Mouse (Mus musculus): ENCODE results near the gene Cd200r3. TPM values are rescaled to one million over a fixed set of nuclear protein-coding genes. Genes with fewer than 3 reads are reported as not detected.

Gene Cd200r3
- polyA plus RNA-seq, 1 experiment from 2014 or later, result not detected

DNA sequence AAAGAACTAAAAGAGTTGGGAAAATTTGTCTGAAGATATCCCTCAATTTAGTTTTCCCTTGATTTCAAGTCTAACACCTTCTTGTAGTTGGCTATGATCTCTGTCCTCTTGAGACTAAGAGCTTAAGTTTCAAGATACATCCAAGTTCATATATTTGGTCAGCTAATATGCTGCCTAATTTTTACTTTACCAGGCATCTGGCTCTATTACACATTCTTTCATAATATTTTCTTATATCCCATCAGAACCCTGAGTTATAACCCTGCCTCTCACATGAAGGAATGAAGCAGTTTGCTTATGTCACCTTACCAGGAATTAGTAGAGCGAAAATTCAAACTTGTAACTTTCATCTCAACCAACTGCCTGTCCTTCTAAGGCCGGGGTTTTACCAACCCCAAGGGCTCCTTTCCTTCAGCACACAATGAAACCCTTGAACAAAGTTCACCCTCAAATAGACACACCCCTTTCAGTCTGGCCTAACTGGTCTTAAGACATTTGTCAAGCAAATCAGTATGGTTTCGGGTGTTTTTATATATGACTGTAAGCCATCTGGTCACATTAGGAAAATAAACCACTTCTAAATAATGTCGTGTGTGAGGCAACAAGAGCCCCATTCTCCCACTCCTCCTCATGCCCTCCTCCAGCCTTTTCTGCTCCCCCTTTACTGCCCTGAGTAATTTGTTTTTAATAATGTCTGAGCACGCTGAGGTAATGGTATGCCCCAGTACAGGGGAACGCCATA, 33.6 kb downstream of the Cd200r3 start:
- peaks cover 6% of the 10 kb centered on the region; the same call in 1 of the 2 replicates for H3K4me1 ChIP-seq
- peak overlapping the region; percentile 19; the same call in 1 of the 2 replicates for H3K27ac ChIP-seq
- H3K36me3 ChIP-seq, result no peaks in the 10 kb centered on the region
- H3K4me3 ChIP-seq, result no peak overlapping the region
- H3K27me3 ChIP-seq (ENCODE audit: low read depth, poor library complexity, severe bottlenecking), result no peaks in the 10 kb centered on the region
- DNase-seq (ENCODE audit: low spot score), result no peak
- H3K9me3 ChIP-seq (replicated peaks), result no peaks in the 10 kb centered on the region
- 49% methylated on average over 6 of the region's 6 CpGs for WGBS

DNA sequence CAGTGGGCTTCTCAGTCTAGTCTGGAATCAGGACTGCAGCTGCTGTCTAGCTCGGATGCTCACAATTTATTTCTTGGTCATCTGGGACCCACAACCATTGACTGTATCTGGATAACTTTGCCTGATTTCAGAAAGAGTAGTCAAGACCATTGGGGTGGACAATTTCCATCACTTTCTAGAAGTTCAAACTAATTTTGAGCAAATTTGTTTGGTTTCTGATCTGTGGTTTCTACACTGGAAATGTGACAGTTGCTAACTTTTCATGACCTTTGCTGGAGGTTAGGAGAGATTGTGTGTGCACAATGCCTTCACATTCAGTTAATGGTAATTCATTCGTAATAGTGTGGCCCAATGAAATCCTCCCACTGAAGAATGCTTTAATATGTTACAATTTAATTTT, 34.7 kb downstream of the Cd200r3 start:
- WGBS, result 87% methylated on average over 2 of the region's 2 CpGs
- no peaks in the 10 kb centered on the region for H3K36me3 ChIP-seq
- H3K27ac ChIP-seq, result no peak overlapping the region
- H3K9me3 ChIP-seq (replicated peaks), result no peaks in the 10 kb centered on the region
- H3K4me3 ChIP-seq, result no peak overlapping the region
- peaks cover 6% of the 10 kb centered on the region; the same call in 1 of the 2 replicates for H3K4me1 ChIP-seq
- DNase-seq (ENCODE audit: low spot score), result no peak
- no peaks in the 10 kb centered on the region for H3K27me3 ChIP-seq (ENCODE audit: low read depth, poor library complexity, severe bottlenecking)

- Histone ChIP-seq H3K27ac (no peak overlapping the region; the same call in 1 of the 2 replicates), H3K4me3 (no peak overlapping the region), H3K36me3 (no peaks in the 10 kb centered on the region), H3K9me3 (replicated peaks) (no peaks in the 10 kb centered on the region), H3K27me3 (ENCODE audit: low read depth, poor library complexity, severe bottlenecking) (no peaks in the 10 kb centered on the region), H3K4me1 (peaks cover 6% of the 10 kb centered on the region; the same call in 1 of the 2 replicates)
- DNase-seq (ENCODE audit: low spot score), result no peak
- 81% methylated on average over 3 of the region's 3 CpGs for WGBS
Observed at GRCm38 (mm10) chr16:44979355-44979896, 35.9 kb downstream of the Cd200r3 start.

- WGBS, result 96% methylated on average over 2 of the region's 2 CpGs
- DNase-seq (ENCODE audit: low spot score), result no peak
- Histone ChIP-seq H3K4me3 (no peak overlapping the region), H3K27me3 (ENCODE audit: low read depth, poor library complexity, severe bottlenecking) (no peaks in the 10 kb centered on the region), H3K4me1 (no peaks in the 10 kb centered on the region), H3K9me3 (replicated peaks) (no peaks in the 10 kb centered on the region), H3K27ac (no peak overlapping the region), H3K36me3 (no peaks in the 10 kb centered on the region)
Observed at GRCm38 (mm10) chr16:44982972-44983371, 39.5 kb downstream of the Cd200r3 start.

DNA sequence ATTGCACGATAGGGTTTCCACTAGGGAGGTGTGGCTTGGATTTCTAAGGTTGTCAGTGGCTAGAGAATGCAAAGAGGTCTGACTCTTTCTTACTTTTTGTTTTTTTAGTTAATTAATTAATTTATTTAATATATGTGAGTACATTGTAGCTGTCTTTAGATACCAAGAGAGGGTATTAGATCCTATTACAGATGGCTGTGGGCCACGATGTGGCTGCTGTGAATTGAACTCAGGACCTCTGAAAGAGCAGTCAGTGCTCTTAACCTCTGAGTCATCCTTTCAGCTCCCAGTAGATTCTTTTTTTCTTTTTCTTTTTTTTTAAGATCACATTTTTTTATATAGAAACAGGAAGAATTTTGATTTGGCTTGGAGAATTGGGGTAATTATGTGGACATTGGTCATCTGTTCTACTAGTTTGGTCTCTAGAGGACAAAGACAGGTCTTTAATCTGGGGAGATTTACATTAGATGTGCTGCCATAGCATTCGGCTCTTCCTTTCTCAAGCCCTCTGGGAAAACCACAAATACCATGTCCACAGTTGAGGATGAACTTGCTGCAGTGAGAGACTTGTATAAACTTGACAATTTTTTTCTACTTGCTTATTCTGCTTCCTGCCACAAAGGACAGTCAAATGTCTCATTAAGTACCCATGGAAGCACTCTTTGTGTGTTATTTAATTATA, 40.0 kb downstream of the Cd200r3 start:
- Histone ChIP-seq H3K4me3 (no peak overlapping the region), H3K36me3 (no peaks in the 10 kb centered on the region), H3K27me3 (ENCODE audit: low read depth, poor library complexity, severe bottlenecking) (no peaks in the 10 kb centered on the region), H3K4me1 (no peaks in the 10 kb centered on the region), H3K9me3 (replicated peaks) (no peaks in the 10 kb centered on the region), H3K27ac (no peak overlapping the region)
- DNase-seq (ENCODE audit: low spot score), result no peak
- 85% methylated on average over 3 of the region's 3 CpGs for WGBS

DNA sequence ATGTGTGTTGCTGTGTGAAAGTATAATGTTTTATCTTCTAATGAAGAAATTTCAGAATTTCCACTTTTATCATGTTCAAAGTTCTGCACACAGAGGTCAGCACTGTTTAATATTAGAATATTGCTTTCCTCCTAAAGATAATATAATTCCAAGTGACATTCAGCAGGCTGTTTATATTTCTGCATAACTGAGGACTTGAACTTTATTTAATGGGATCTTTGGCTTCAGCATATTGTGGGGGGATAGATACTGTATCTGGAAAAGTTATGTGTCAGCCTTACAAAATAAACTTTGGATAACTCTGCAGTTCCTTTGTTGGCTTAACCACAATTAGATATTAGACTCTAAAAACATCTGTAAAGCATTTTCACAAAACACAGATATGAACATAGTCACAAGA, 40.6 kb downstream of the Cd200r3 start:
- H3K36me3 ChIP-seq, result no peaks in the 10 kb centered on the region
- no peak for DNase-seq (ENCODE audit: low spot score)

DNA sequence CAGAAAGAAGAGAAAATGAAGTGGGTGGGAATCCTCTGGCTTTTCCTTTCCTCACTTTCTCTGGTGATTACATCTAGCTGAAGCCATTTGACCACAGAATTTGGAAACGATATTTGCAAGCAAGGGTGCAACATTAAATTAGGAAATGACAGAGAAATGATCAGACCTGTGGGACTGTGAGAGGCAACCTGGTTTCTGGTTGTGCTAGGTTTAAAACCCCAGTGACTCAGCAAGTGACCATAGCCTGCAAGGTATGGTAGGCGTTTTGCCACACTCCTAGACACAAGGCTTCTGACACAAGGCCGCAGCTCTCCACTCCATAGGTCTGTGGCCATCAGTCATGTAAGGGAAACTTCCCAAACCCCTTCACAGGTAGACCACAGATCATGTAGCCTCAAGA, 41.4 kb downstream of the Cd200r3 start:
- H3K9me3 ChIP-seq (replicated peaks), result no peaks in the 10 kb centered on the region
- no peaks in the 10 kb centered on the region for H3K27me3 ChIP-seq (ENCODE audit: low read depth, poor library complexity, severe bottlenecking)
- no peak overlapping the region for H3K4me3 ChIP-seq
- no peaks in the 10 kb centered on the region for H3K4me1 ChIP-seq
- H3K36me3 ChIP-seq, result no peaks in the 10 kb centered on the region
- DNase-seq (ENCODE audit: low spot score), result no peak
- no peak overlapping the region for H3K27ac ChIP-seq
- 90% methylated on average over 3 of the region's 3 CpGs for WGBS

More for the DNA sequence above, 40.6 kb downstream of the Cd200r3 start:
- Histone ChIP-seq H3K4me1 (no peaks in the 10 kb centered on the region), H3K27ac (no peak overlapping the region), H3K27me3 (ENCODE audit: low read depth, poor library complexity, severe bottlenecking) (no peaks in the 10 kb centered on the region), H3K4me3 (no peak overlapping the region), H3K9me3 (replicated peaks) (no peaks in the 10 kb centered on the region)

DNA sequence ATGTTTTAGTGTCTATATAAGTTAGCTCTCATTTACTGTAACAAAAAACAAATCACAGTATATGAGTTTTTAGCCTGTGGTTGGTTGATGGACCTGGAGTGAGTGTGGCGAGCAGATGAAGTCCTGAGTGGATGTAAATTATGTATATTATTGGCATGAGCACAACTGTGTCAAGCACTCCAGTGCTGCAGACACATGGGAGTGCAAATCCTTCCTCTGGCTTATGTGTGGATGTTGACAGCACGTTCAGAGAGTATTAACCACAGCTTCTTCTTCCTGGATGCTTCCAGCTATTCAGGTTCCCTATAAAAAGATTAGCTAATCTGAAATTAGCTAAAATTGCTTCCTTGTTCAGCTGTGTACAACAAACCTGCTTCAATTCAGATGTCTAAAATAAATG, 42.6 kb downstream of the Cd200r3 start:
- no peaks in the 10 kb centered on the region for H3K27me3 ChIP-seq (ENCODE audit: low read depth, poor library complexity, severe bottlenecking)
- no peak overlapping the region for H3K4me3 ChIP-seq
- DNase-seq (ENCODE audit: low spot score), result no peak
- no peaks in the 10 kb centered on the region for H3K36me3 ChIP-seq
- no peaks in the 10 kb centered on the region for H3K9me3 ChIP-seq (replicated peaks)
- 74% methylated on average over 2 of the region's 2 CpGs for whole genome bisulfite sequencing
- no peaks in the 10 kb centered on the region for H3K4me1 ChIP-seq
- H3K27ac ChIP-seq, result no peak overlapping the region

- Histone ChIP-seq H3K9me3 (replicated peaks) (no peaks in the 10 kb centered on the region), H3K4me3 (no peak overlapping the region), H3K27ac (no peak overlapping the region), H3K36me3 (no peaks in the 10 kb centered on the region), H3K4me1 (no peaks in the 10 kb centered on the region), H3K27me3 (ENCODE audit: low read depth, poor library complexity, severe bottlenecking) (no peaks in the 10 kb centered on the region)
- no peak for DNase-seq (ENCODE audit: low spot score)
- 94% methylated on average over 4 of the region's 4 CpGs for WGBS
Observed at GRCm38 (mm10) chr16:44988667-44989357, 45.3 kb downstream of the Cd200r3 start.

DNA sequence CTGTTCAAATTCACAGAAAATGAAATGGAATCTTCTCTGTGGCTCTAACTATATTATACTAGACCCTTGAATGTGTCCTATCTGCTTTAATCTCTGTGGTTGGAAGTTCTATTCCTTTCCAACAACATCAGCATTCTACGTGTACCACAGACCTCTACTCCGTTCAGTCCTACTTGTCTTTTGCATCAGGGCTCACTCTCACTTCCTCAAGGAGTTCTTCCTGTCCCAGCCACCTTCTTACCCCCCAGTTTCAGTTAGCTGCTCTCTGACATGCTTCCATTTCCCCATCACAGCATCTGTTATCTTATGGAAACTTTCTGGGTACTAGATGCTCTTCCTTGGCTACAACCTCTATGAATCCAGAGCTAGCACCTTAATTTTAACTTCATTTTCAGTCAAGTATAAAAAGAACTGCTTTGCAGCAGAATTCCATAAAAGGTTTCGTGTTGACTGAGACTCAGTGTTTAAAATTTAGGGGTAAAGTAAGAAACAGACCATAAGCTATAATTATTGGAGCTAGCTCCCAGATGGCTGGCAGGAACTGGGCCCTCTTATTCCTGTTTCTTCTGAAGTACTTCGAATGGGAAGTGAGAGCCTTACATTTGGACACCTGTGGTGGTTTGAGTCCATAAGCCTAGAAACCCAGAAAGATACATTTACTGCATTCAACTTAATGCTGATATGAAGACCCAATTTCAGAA, 50.0 kb downstream of the Cd200r3 start:
- Histone ChIP-seq H3K27me3 (ENCODE audit: low read depth, poor library complexity, severe bottlenecking) (no peaks in the 10 kb centered on the region), H3K9me3 (replicated peaks) (no peaks in the 10 kb centered on the region), H3K4me3 (no peak overlapping the region), H3K4me1 (no peaks in the 10 kb centered on the region), H3K36me3 (no peaks in the 10 kb centered on the region), H3K27ac (no peak overlapping the region)
- DNase-seq (ENCODE audit: low spot score), result no peak
- WGBS, result 90% methylated on average over 4 of the region's 4 CpGs

DNA sequence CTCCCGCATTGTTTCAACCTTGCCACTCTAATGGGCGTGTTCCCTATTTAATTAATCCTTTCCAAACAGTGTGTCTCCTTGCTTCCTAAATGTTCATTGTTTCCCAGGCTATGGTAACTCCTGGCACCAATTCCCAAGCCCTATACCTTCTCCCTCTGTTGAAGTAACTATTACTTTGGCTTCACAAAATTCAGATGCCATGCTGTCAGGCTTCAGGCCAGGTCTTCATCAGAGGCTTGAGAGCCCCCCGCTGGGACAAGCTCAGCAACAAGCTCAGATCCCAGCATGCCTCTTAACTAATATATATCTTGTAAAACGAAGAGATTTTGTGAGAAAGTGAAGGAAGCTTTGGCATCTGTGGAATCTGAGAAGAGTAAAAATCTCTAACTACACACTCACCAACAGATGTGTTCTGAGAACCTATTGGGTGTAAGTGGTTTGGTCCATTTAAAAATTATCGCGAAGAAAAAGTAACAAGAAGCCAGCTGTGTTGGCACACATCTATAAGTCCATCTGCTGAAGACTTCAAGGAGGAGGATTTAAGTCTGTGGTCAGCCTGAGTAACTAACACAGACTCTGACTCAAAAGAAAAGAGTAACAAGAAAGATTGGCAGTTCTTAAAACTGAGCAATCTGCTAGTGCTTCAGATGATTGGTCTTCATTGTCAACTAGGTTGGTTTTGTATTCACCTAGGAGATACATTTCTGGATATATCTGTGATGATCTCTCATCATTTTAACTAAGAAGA, 50.9 kb downstream of the Cd200r3 start:
- Histone ChIP-seq H3K27ac (no peak overlapping the region), H3K27me3 (ENCODE audit: low read depth, poor library complexity, severe bottlenecking) (no peaks in the 10 kb centered on the region), H3K4me3 (no peak overlapping the region), H3K9me3 (replicated peaks) (no peaks in the 10 kb centered on the region), H3K36me3 (no peaks in the 10 kb centered on the region), H3K4me1 (no peaks in the 10 kb centered on the region)
- 84% methylated on average over 6 of the region's 6 CpGs for WGBS
- DNase-seq (ENCODE audit: low spot score), result no peak

GRCm38 (mm10) chr16:44995111-44995510, 51.6 kb downstream of the Cd200r3 start:
- WGBS, result 80% methylated on average over 1 of the region's 1 CpGs
- H3K27me3 ChIP-seq (ENCODE audit: low read depth, poor library complexity, severe bottlenecking), result no peaks in the 10 kb centered on the region
- no peaks in the 10 kb centered on the region for H3K9me3 ChIP-seq (replicated peaks)
- H3K4me1 ChIP-seq, result no peaks in the 10 kb centered on the region
- H3K36me3 ChIP-seq, result no peaks in the 10 kb centered on the region
- no peak overlapping the region for H3K4me3 ChIP-seq
- DNase-seq (ENCODE audit: low spot score), result no peak
- H3K27ac ChIP-seq, result no peak overlapping the region
